Mouse (Mus musculus): ENCODE data around the gene Crygc.

DNA sequence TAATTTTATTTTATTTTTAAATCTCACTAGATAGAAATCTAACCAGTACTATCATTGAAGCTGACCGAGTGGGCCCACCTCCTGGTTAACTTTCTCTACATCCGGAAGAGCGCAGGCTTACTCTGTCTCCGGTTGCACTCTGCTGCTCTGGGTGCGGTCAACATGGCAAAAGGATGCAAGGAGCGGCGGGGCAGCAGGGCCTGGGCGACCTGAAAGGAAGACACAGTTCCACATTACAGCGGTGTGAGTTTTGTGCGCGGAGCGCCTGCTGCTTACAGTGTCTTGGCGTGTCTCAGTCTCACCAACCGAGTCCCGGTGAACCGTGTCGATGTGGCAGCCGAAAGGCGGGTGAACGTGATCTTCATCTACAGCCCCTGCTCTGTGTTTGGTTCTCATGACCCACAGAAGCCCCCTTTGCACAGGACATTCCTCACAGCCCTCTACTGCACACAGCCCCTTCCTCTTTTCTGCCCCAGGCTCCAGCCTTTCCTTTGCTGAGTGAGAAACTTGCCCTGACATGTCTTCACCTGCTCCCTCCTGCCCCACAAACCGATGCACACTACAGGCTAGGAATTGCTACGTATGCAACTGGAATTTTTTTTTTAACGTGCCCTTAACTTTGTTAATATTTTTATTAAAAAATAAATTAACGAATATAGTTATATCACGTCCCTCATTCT is 36.4 kb upstream of the Crygc start:
- no peak for TF ChIP-seq CTCF (IDR thresholded peaks at IDR 0.05; ENCODE audit: borderline replicate concordance, extremely low read depth, insufficient read depth, insufficient read length)
- TF ChIP-seq POLR2A (IDR thresholded peaks at IDR 0.05; ENCODE audit: borderline replicate concordance, extremely low read depth, insufficient read depth, insufficient read length, poor library complexity, severe bottlenecking), result no peak

Data from brain, embryonic 14.5 days (tissue).